Mouse (Mus musculus) hematopoietic multipotent progenitor cell, adult 10-12 weeks (in vitro differentiated cells): ENCODE results near the gene Plcz1. TPM values are rescaled to one million over a fixed set of nuclear protein-coding genes. Genes with fewer than 3 reads are reported as not detected.

Source experiments
- polyA plus RNA-seq: library from polyadenylated mRNA; stranded (reverse); fragments of >175 nt; gene quantifications from 2 replicates; pipeline ENCODE4 v1.2.3, GENCODE M21; 2012; ENCODE audit warnings: low replicate concordance

Gene Plcz1
- polyA plus RNA-seq = not detected in 2 replicates

DNA sequence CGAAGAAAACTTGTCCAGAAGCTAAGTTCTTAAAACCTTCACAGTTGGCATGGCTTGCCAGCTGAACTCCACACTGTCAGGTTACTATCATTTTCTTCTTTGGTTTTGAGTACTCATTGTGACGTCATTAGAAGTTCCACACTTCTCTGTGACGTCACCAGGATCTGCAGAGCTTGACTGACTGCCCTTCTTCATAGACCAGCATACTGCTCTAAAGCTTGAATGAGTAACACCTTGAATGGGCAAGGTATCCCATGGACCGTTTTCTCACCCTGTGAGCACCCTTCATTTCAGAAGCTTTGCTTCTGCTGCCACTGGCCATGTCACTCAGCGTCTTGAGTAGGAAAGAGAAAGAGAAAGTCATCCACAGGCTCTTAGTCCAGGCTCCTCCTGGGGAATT, at the start of gene Plcz1:
Gene Plcz1 (minus strand): TSS at position 101 of the 400 bp plus-strand sequence.

DNA sequence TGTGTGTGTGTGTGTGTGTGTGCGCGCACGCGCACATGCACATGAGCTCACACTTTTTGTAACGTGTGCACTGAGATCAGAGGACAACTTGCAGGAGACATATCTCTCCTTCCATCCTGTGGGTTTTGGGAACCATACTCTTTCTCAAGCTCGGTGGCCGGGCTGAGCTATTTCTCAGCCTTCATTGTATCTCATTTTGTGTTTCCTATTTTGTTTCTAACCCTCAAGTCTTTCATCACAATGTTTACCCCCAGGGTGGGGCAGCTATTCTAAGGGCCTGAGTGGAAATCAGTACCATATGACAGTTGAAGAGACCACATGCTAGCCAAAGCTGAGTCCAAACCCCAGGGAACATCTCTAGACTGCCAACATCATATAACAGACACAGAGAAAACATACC, 305 bp downstream of the Plcz1 start, which contains the start of gene Capza3:
Gene Capza3 (plus strand): TSS at position 301 of the 400 bp plus-strand sequence.

Other genes starting within 250 kb of the Plcz1 start
- gene Capza3, start 205 bp downstream of the Plcz1 start, polyA plus RNA-seq = not detected in 2 replicates